Mouse (Mus musculus): ENCODE results near the gene Lss.

Lss gene

GRCm38 (mm10) chr10:76531375-76531774, at the start of gene Lss:
Lss (plus strand) TSS chr10:76531588.
- DNase-seq (ENCODE audit: low spot score) = peak; percentile 98

- no peak for DNase-seq (ENCODE audit: low spot score)
Measured at GRCm38 (mm10) chr10:76486302-76486701, 45.1 kb upstream of the Lss start.

GRCm38 (mm10) chr10:76488265-76488664, 43.1 kb upstream of the Lss start:
- no peak for DNase-seq (ENCODE audit: low spot score)

- DNase-seq (ENCODE audit: low spot score) = no peak
Measured at GRCm38 (mm10) chr10:76489205-76489604, 42.2 kb upstream of the Lss start.

- no peak for DNase-seq (ENCODE audit: low spot score)
Measured at GRCm38 (mm10) chr10:76493527-76493926, 37.9 kb upstream of the Lss start.

GRCm38 (mm10) chr10:76495501-76495900, 35.9 kb upstream of the Lss start:
- DNase-seq (ENCODE audit: low spot score) = no peak

GRCm38 (mm10) chr10:76496366-76496765, 35.0 kb upstream of the Lss start:
- DNase-seq (ENCODE audit: low spot score) = no peak

GRCm38 (mm10) chr10:76497522-76497921, 33.9 kb upstream of the Lss start:
- DNase-seq (ENCODE audit: low spot score) = no peak

GRCm38 (mm10) chr10:76504271-76504943, 27.0 kb upstream of the Lss start:
- no peak for DNase-seq (ENCODE audit: low spot score)

GRCm38 (mm10) chr10:76505865-76506264, 25.5 kb upstream of the Lss start:
- DNase-seq (ENCODE audit: low spot score) = no peak

GRCm38 (mm10) chr10:76512965-76513583, 18.3 kb upstream of the Lss start:
- DNase-seq (ENCODE audit: low spot score) = peak; percentile 93

- DNase-seq (ENCODE audit: low spot score) = no peak
Measured at GRCm38 (mm10) chr10:76530922-76531321, 466 bp upstream of the Lss start.

GRCm38 (mm10) chr10:76531828-76532227, 440 bp downstream of the Lss start:
- DNase-seq (ENCODE audit: low spot score) = no peak

- DNase-seq (ENCODE audit: low spot score) = no peak
Measured at GRCm38 (mm10) chr10:76535526-76535925, 4.1 kb downstream of the Lss start.

GRCm38 (mm10) chr10:76537619-76538018, 6.2 kb downstream of the Lss start:
- no peak for DNase-seq (ENCODE audit: low spot score)

GRCm38 (mm10) chr10:76541336-76542085, 10.1 kb downstream of the Lss start:
- DNase-seq (ENCODE audit: low spot score) = no peak

GRCm38 (mm10) chr10:76542636-76543375, 11.4 kb downstream of the Lss start:
- no peak for DNase-seq (ENCODE audit: low spot score)

GRCm38 (mm10) chr10:76546566-76546965, 15.2 kb downstream of the Lss start:
- no peak for DNase-seq (ENCODE audit: low spot score)

GRCm38 (mm10) chr10:76548218-76548617, 16.8 kb downstream of the Lss start:
- no peak for DNase-seq (ENCODE audit: low spot score)

- no peak for DNase-seq (ENCODE audit: low spot score)
Measured at GRCm38 (mm10) chr10:76550458-76550857, 19.1 kb downstream of the Lss start.

- no peak for DNase-seq (ENCODE audit: low spot score)
Measured at GRCm38 (mm10) chr10:76551556-76551955, 20.2 kb downstream of the Lss start.

GRCm38 (mm10) chr10:76554061-76554460, 22.7 kb downstream of the Lss start:
- DNase-seq (ENCODE audit: low spot score) = no peak
